Mouse (Mus musculus) E14TG2a.4 (cell line): ENCODE measurements around the gene Dclk2.

ENCODE experiments used
- CTCF ChIP-seq: conservative IDR thresholded peaks from 2 replicates; pipeline ENCODE4 v1.5.1; 2014; ENCODE audit warnings: low read length
- POU5F1 ChIP-seq: IDR thresholded peaks from 2 replicates; pipeline ENCODE4 v1.6.1; 2014; ENCODE audit warnings: low read length, borderline replicate concordance

- TF ChIP-seq CTCF (no peak), POU5F1 (no peak)
Observed at GRCm38 (mm10) chr3:86862939-86863311, 57.7 kb downstream of the Dclk2 start.
